ENCODE assay signal across 15 mouse cellular contexts in genomic region chr7:101687144-101687543, GRCm38 (mm10).
"Had no signal": no experiment of that assay in that cellular context is flagged by ENCODE, and none has a peak within 500 bp of the region (broad histone marks: within the 10 kb centered on the region; RNA-seq: fewer than 3 reads in every experiment).

No protein-coding gene starts in this region.

- H3K27ac ChIP-seq: neural tube, embryonic 15.5 days; stomach, embryonic 15.5 days; stomach, postnatal 0 days had no signal

- H3K9ac ChIP-seq: neural tube, embryonic 15.5 days; stomach, embryonic 15.5 days had no signal

- DNase-seq: retina, postnatal 1 day; right cerebral cortex, adult 18-20 months; right cerebral cortex, postnatal 14 days; right cerebral cortex, postnatal 25 days; right cerebral cortex, postnatal 4 days; spleen, adult 18-20 months; thymus, adult 18-20 months; thymus, adult 2 months; thymus, postnatal 14 days; thymus, postnatal 25 days; thymus, postnatal 36 days; thymus, postnatal 4 days had no signal

- H3K4me2 ChIP-seq: neural tube, embryonic 15.5 days; stomach, embryonic 15.5 days had no signal

- H3K27me3 ChIP-seq: neural tube, embryonic 15.5 days; stomach, embryonic 15.5 days had no signal

- H3K36me3 ChIP-seq: stomach, embryonic 15.5 days had no signal

- H3K4me3 ChIP-seq: neural tube, embryonic 15.5 days; stomach, embryonic 15.5 days had no signal

- H3K4me1 ChIP-seq: stomach, embryonic 15.5 days had no signal

- H3K9me3 ChIP-seq: neural tube, embryonic 15.5 days; stomach, embryonic 15.5 days had no signal
